Mouse (Mus musculus): ENCODE measurements at regions not wholly inside any gene's neighbourhood (a gene's known extent, or its start where the extent isn't known, plus 50 kb on each side); places are given as distances from the start of the nearest gene placed in this dataset.

- no peak for DNase-seq
Observed at GRCm38 (mm10) chr2:46468936-46469629, 1351.9 kb upstream of the Zeb2 start.

GRCm38 (mm10) chr2:46465389-46465788 lies 1348.2 kb upstream of the Zeb2 start:
- DNase-seq, result peak; percentile 19

GRCm38 (mm10) chr2:46464913-46465312 lies 1347.7 kb upstream of the Zeb2 start:
- no peak for DNase-seq

- DNase-seq, result no peak
Observed at GRCm38 (mm10) chr2:46462670-46463069, 1345.5 kb upstream of the Zeb2 start.

- no peak for DNase-seq
Observed at GRCm38 (mm10) chr2:46450698-46451097, 1333.5 kb upstream of the Zeb2 start.

- DNase-seq, result peak; percentile 5
Observed at GRCm38 (mm10) chr2:46445306-46445705, 1328.1 kb upstream of the Zeb2 start.

- DNase-seq, result peak; percentile 28
Observed at GRCm38 (mm10) chr2:46443686-46444180, 1326.5 kb upstream of the Zeb2 start.

GRCm38 (mm10) chr2:46443061-46443685 lies 1326.0 kb upstream of the Zeb2 start:
- peak; percentile 36 for DNase-seq

- DNase-seq, result peak; percentile 44
Observed at GRCm38 (mm10) chr2:46442576-46442975, 1325.4 kb upstream of the Zeb2 start.

GRCm38 (mm10) chr2:46441927-46442326 lies 1324.7 kb upstream of the Zeb2 start:
- DNase-seq, result no peak

GRCm38 (mm10) chr2:46441348-46441747 lies 1324.2 kb upstream of the Zeb2 start:
- DNase-seq, result no peak

- DNase-seq, result no peak
Observed at GRCm38 (mm10) chr2:46440038-46440437, 1322.8 kb upstream of the Zeb2 start.

GRCm38 (mm10) chr2:46418281-46418680 lies 1301.1 kb upstream of the Zeb2 start:
- DNase-seq, result no peak

GRCm38 (mm10) chr2:46402373-46403114 lies 1285.3 kb upstream of the Zeb2 start:
- DNase-seq, result no peak

- DNase-seq, result no peak
Observed at GRCm38 (mm10) chr2:46394161-46394560, 1277.0 kb upstream of the Zeb2 start.

- DNase-seq, result no peak
Observed at GRCm38 (mm10) chr2:46372847-46373461, 1255.8 kb upstream of the Zeb2 start.

- no peak for DNase-seq
Observed at GRCm38 (mm10) chr2:46371755-46372154, 1254.6 kb upstream of the Zeb2 start.

GRCm38 (mm10) chr2:46370949-46371348 lies 1253.8 kb upstream of the Zeb2 start:
- DNase-seq, result no peak

- no peak for DNase-seq
Observed at GRCm38 (mm10) chr2:46368882-46369281, 1251.7 kb upstream of the Zeb2 start.

- no peak for DNase-seq
Observed at GRCm38 (mm10) chr2:46366135-46366485, 1248.9 kb upstream of the Zeb2 start.

GRCm38 (mm10) chr2:46365428-46366134 lies 1248.4 kb upstream of the Zeb2 start:
- no peak for DNase-seq
